Mouse (Mus musculus) stomach, embryonic 15.5 days (tissue): Measurements from ENCODE around the gene Camta1. TPM values are rescaled to one million over a fixed set of nuclear protein-coding genes. Genes with fewer than 3 reads are reported as not detected.

Experiments
- ATAC-seq: fragments of 200-750 bp; cut with Nextera tagmentation; 2 replicates; pipeline ENCODE4 v1.8.0; 2017; ENCODE audit warnings: low read depth, moderate number of reproducible peaks, moderate TSS enrichment; ENCODE audit not compliant: insufficient read depth, low FRiP score
- H3K27ac ChIP-seq: fragments of 300-500 bp; sonication (generic); 2 replicates; pipeline ENCODE4 v1.5.1; 2015; ENCODE audit warnings: mild to moderate bottlenecking, inconsistent platforms
- H3K27me3 ChIP-seq: fragments of 300-500 bp; sonication (generic); replicated peaks from 2 replicates; pipeline ENCODE4 v1.6.1; 2015; ENCODE audit warnings: inconsistent platforms
- H3K36me3 ChIP-seq: fragments of 300-500 bp; sonication (generic); 2 replicates; pipeline ENCODE4 v1.6.1; 2015; ENCODE audit warnings: inconsistent platforms
- H3K4me1 ChIP-seq: fragments of 300-500 bp; sonication (generic); 2 replicates; pipeline ENCODE4 v1.6.1; 2015; ENCODE audit warnings: inconsistent platforms
- H3K4me2 ChIP-seq: fragments of 300-500 bp; sonication (generic); 2 replicates; pipeline ENCODE4 v1.6.1; 2015; ENCODE audit warnings: mild to moderate bottlenecking, inconsistent platforms
- H3K4me3 ChIP-seq: fragments of 300-500 bp; sonication (generic); replicated peaks from 2 replicates; pipeline ENCODE4 v1.5.1; 2015; ENCODE audit warnings: inconsistent platforms
- H3K9ac ChIP-seq: fragments of 300-500 bp; sonication (generic); 2 replicates; pipeline ENCODE4 v1.6.1; 2015; ENCODE audit warnings: inconsistent platforms
- H3K9me3 ChIP-seq: fragments of 300-500 bp; sonication (generic); 2 replicates; pipeline ENCODE4 v1.6.1; 2016; ENCODE audit warnings: inconsistent platforms
- WGBS: fragments of 180-500 bp; shearing (Covaris S2); methylation state at CpG from one replicate; pipeline ENCODE4 v1.1.7; 2015; 5-methylcytosine and 5-hydroxymethylcytosine counted together
- polyA plus RNA-seq: library from polyadenylated mRNA; unstranded; fragments of >200 nt; fragmentation: Nextera tagmentation; extraction: Ambion mirVana; gene quantifications from 2 replicates; pipeline ENCODE4 v1.2.1, GENCODE M21; 2015

Gene Camta1
- polyA plus RNA-seq, 1 experiment from 2014 or later: 63.7 TPM

GRCm38 (mm10) chr4:150975145-150975544 is 886.5 kb downstream of the Camta1 start:
- no peak for ATAC-seq
- Histone ChIP-seq H3K4me2 (no peak overlapping the region), H3K9me3 (no peaks in the 10 kb centered on the region), H3K9ac (no peak overlapping the region), H3K27me3 (no peaks in the 10 kb centered on the region), H3K4me3 (no peak overlapping the region), H3K27ac (no peak overlapping the region), H3K36me3 (no peaks in the 10 kb centered on the region), H3K4me1 (no peaks in the 10 kb centered on the region)
- 17% methylated on average over 1 of the region's 1 CpGs for WGBS

- Histone ChIP-seq H3K4me1 (no peaks in the 10 kb centered on the region), H3K4me3 (no peak overlapping the region), H3K27me3 (no peaks in the 10 kb centered on the region), H3K9me3 (no peaks in the 10 kb centered on the region), H3K4me2 (no peak overlapping the region), H3K36me3 (no peaks in the 10 kb centered on the region), H3K9ac (no peak overlapping the region), H3K27ac (no peak overlapping the region)
- 77% methylated on average over 8 of the region's 8 CpGs for WGBS
- ATAC-seq: no peak
These were observed 888.4 kb downstream of the Camta1 start for GRCm38 (mm10) chr4:150973264-150973663.

GRCm38 (mm10) chr4:150968956-150969355 is 892.7 kb downstream of the Camta1 start:
- H3K4me2 ChIP-seq: no peak overlapping the region
- H3K27ac ChIP-seq: no peak overlapping the region
- H3K9ac ChIP-seq: no peak overlapping the region
- H3K9me3 ChIP-seq: no peaks in the 10 kb centered on the region
- WGBS: 89% methylated on average over 8 of the region's 8 CpGs
- H3K4me1 ChIP-seq: peaks cover 5% of the 10 kb centered on the region; the same call in 1 of the 2 replicates
- no peaks in the 10 kb centered on the region for H3K27me3 ChIP-seq
- no peak for ATAC-seq
- H3K36me3 ChIP-seq: no peaks in the 10 kb centered on the region
- H3K4me3 ChIP-seq: no peak overlapping the region

- 20% methylated on average over 7 of the region's 7 CpGs for WGBS
- no peaks in the 10 kb centered on the region for H3K9me3 ChIP-seq
- H3K9ac ChIP-seq: no peak overlapping the region
- H3K27me3 ChIP-seq: no peaks in the 10 kb centered on the region
- no peak overlapping the region for H3K4me3 ChIP-seq
- no peak overlapping the region for H3K4me2 ChIP-seq
- no peak overlapping the region for H3K27ac ChIP-seq
- ATAC-seq: no peak
- H3K36me3 ChIP-seq: no peaks in the 10 kb centered on the region
- peaks cover 5% of the 10 kb centered on the region; the same call in 1 of the 2 replicates for H3K4me1 ChIP-seq
These were observed 895.1 kb downstream of the Camta1 start for GRCm38 (mm10) chr4:150966556-150966955.

DNA sequence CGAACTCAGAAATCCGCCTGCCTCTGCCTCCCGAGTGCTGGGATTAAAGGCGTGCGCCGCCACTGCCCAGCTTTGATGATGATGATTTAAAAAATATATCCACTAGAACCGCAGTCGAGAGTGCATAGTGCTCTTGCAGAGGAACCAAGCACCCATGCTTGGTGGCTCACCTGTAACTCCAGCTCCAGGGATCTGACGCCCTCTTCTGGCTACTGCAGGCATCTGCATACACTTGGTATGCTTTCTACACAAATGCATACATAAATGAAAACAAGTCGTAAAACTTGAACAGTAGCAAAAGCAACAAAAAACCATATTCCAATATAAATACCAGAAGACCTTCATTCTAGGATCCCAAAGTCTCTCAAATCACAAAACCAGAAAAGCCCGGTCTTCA is 896.1 kb downstream of the Camta1 start:
- 65% methylated on average over 11 of the region's 11 CpGs for WGBS
- H3K4me2 ChIP-seq: no peak overlapping the region
- no peak for ATAC-seq
- H3K4me3 ChIP-seq: no peak overlapping the region
- no peaks in the 10 kb centered on the region for H3K9me3 ChIP-seq
- H3K4me1 ChIP-seq: peaks cover 5% of the 10 kb centered on the region; the same call in 1 of the 2 replicates
- H3K36me3 ChIP-seq: no peaks in the 10 kb centered on the region
- no peak overlapping the region for H3K9ac ChIP-seq
- no peak overlapping the region for H3K27ac ChIP-seq
- no peaks in the 10 kb centered on the region for H3K27me3 ChIP-seq

DNA sequence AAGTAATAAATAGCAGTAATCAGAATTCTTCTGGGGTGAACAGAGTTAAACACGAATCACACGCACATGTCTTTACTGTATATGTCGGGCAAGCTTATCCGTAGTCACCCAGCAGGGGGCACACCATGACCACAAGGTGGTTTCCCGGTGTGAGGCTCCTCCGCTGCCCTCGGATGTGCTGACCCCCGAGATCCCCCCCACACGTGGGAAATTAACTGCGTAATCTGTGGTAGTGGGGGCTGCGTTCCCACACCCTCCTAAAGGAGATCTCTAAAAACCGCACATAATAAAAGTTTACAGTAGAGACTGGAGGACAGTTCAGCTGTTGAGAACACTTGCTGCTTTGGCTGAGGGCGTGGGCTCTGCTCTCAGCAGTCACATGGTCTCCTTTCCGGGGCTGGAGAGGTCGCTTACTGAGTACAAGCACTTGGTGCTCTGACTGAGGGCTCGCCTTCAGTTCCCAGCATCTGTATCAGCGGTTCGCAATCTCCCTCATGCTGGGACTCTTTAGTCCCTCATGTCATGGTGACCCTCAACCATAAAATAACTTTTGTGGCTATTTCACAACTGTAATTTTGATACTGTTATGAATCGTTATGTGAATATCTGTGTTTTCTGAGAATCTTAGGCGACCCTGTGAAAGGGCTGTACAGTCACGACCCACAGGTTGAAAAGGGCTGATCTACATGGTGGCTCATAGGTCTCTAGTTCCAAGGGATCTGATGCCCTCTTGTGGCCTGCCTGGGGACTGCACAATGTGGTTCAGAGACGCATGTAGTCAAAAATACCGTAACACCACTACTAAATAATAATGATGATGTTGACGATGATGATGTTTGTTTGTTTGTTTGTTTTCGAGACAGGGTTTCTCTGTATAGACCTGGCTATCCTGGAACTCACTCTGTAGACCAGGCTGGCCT is 896.8 kb downstream of the Camta1 start:
- H3K9me3 ChIP-seq: no peaks in the 10 kb centered on the region
- 11% methylated on average over 25 of the region's 25 CpGs for WGBS
- H3K4me1 ChIP-seq: peaks cover 5% of the 10 kb centered on the region; the same call in 1 of the 2 replicates
- H3K27ac ChIP-seq: no peak overlapping the region
- peak; percentile 41; the same call in 1 of the 2 replicates for ATAC-seq
- peak overlapping the region; percentile 52 for H3K4me2 ChIP-seq
- H3K9ac ChIP-seq: no peak overlapping the region
- H3K36me3 ChIP-seq: no peaks in the 10 kb centered on the region
- no peaks in the 10 kb centered on the region for H3K27me3 ChIP-seq
- peak overlapping the region; percentile 18 for H3K4me3 ChIP-seq

GRCm38 (mm10) chr4:150963711-150964110 is 898.0 kb downstream of the Camta1 start:
- no peak for ATAC-seq
- Histone ChIP-seq H3K36me3 (no peaks in the 10 kb centered on the region), H3K4me3 (no peak overlapping the region), H3K4me1 (peaks cover 5% of the 10 kb centered on the region; the same call in 1 of the 2 replicates), H3K27ac (no peak overlapping the region), H3K9ac (no peak overlapping the region), H3K9me3 (no peaks in the 10 kb centered on the region), H3K27me3 (no peaks in the 10 kb centered on the region), H3K4me2 (no peak overlapping the region)
- WGBS: 72% methylated on average over 2 of the region's 2 CpGs

GRCm38 (mm10) chr4:150962231-150962630 is 899.4 kb downstream of the Camta1 start:
- H3K27ac ChIP-seq: no peak overlapping the region
- H3K4me3 ChIP-seq: no peak overlapping the region
- peaks cover 5% of the 10 kb centered on the region; the same call in 1 of the 2 replicates for H3K4me1 ChIP-seq
- H3K9me3 ChIP-seq: no peaks in the 10 kb centered on the region
- ATAC-seq: no peak
- no peaks in the 10 kb centered on the region for H3K36me3 ChIP-seq
- WGBS: 36% methylated on average over 6 of the region's 6 CpGs
- no peaks in the 10 kb centered on the region for H3K27me3 ChIP-seq
- no peak overlapping the region for H3K9ac ChIP-seq
- H3K4me2 ChIP-seq: no peak overlapping the region

GRCm38 (mm10) chr4:150958536-150958935 is 903.1 kb downstream of the Camta1 start:
- H3K27ac ChIP-seq: no peak overlapping the region
- 71% methylated on average over 7 of the region's 7 CpGs for WGBS
- no peak overlapping the region for H3K9ac ChIP-seq
- ATAC-seq: no peak
- H3K4me3 ChIP-seq: no peak overlapping the region
- H3K36me3 ChIP-seq: no peaks in the 10 kb centered on the region
- H3K4me1 ChIP-seq: no peaks in the 10 kb centered on the region; the same call in 1 of the 2 replicates
- H3K4me2 ChIP-seq: no peak overlapping the region
- no peaks in the 10 kb centered on the region for H3K27me3 ChIP-seq
- no peaks in the 10 kb centered on the region for H3K9me3 ChIP-seq

DNA sequence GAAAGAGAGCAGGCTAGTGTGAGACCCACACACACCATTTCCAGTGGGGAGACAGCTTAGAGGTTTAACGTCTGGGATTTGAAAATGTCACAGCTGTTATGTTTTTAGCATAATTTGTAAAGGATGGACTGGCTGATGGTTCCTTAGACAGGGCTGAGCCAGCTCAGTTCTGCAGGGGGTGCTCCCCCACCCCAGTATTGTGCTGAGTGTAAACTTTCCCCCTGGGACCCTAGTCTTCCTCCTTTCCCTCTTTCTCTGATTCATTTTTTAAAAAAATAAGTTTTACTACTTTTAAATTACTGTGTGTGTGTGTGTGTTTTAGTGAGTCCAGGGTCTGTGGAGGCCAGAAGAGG is 904.6 kb downstream of the Camta1 start:
- H3K4me2 ChIP-seq: no peak overlapping the region

GRCm38 (mm10) chr4:150956369-150957105 is 905.1 kb downstream of the Camta1 start:
- H3K27me3 ChIP-seq: no peaks in the 10 kb centered on the region
- no peak overlapping the region for H3K4me2 ChIP-seq
- no peaks in the 10 kb centered on the region for H3K9me3 ChIP-seq
- peak; percentile 58; the same call in 1 of the 2 replicates for ATAC-seq
- no peak overlapping the region for H3K9ac ChIP-seq
- no peaks in the 10 kb centered on the region for H3K36me3 ChIP-seq
- no peak overlapping the region for H3K4me3 ChIP-seq
- no peak overlapping the region for H3K27ac ChIP-seq
- 45% methylated on average over 13 of the region's 13 CpGs for WGBS
- no peaks in the 10 kb centered on the region; the same call in 1 of the 2 replicates for H3K4me1 ChIP-seq

More for the DNA sequence above, 904.6 kb downstream of the Camta1 start:
- Histone ChIP-seq H3K27ac (no peak overlapping the region), H3K27me3 (no peaks in the 10 kb centered on the region), H3K9me3 (no peaks in the 10 kb centered on the region), H3K36me3 (no peaks in the 10 kb centered on the region), H3K4me3 (no peak overlapping the region), H3K9ac (no peak overlapping the region), H3K4me1 (no peaks in the 10 kb centered on the region; the same call in 1 of the 2 replicates)
- WGBS: 44% methylated on average over 1 of the region's 1 CpGs
- ATAC-seq: peak; percentile 22; the same call in 1 of the 2 replicates

DNA sequence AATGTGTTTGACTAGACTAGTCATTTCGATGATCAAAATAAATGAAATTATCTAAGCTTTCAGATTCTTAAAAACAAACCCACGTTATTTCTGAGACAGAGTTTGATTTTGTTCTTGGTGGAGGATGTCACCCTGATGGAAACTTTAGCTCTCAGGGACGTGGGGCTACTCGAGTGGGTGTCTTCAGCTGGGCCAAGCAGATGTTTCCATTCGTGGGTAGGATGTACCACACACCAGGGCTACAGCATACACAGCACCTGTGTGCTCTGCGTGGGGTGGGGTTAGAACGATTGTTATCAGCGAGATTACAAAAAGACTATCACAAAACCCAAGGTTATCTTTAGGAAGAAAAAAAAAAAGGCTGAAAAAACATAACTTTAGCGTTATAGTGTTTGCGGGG is 910.7 kb downstream of the Camta1 start:
- Histone ChIP-seq H3K27me3 (no peaks in the 10 kb centered on the region), H3K9ac (no peak overlapping the region), H3K4me3 (no peak overlapping the region), H3K9me3 (no peaks in the 10 kb centered on the region), H3K4me2 (no peak overlapping the region), H3K27ac (no peak overlapping the region), H3K36me3 (no peaks in the 10 kb centered on the region), H3K4me1 (no peaks in the 10 kb centered on the region)
- ATAC-seq: no peak
- WGBS: 73% methylated on average over 10 of the region's 10 CpGs
